In the genomic region with DNA sequence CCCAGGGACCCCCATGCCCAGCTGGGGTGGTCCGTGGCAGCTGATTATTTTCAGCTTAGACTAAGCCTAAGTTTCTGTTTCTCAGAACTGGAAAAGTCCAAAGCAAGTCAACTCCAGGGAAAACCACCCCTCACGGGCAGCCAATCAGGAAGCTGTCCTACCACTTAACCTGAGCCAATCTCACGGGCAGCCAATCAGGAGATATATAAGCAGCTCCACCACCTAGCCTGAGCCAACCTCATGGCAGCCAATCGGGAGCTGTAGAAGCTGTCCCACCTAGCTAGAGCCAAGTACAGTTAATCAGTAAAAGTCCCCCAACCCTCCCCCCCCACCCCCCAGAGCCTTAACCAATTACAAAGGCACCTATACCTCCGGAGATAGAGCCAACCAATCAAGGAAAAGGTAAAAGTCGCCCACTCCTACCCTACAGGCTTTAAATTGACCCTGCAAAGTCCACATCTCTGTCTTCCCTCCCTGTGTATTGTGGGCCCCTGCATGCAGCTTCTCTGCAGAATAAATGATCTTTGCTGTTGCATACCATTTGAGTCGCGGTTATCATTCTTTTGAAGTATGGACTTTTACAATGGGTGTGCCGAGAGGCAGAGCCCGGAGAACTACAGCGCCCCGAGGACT, we compare ENCODE assay signal across 19 mouse cellular contexts. TPM values are rescaled to one million over a fixed set of nuclear protein-coding genes. Genes with fewer than 3 reads are reported as not detected.
"Had no signal": no experiment of that assay in that cellular context is flagged by ENCODE, and none has a peak within 500 bp of the region (broad histone marks: within the 10 kb centered on the region; RNA-seq: fewer than 3 reads in every experiment).

No protein-coding gene starts in this region.

- H3K9me3 ChIP-seq: kidney, embryonic 15.5 days; limb, embryonic 12.5 days; neural tube, embryonic 15.5 days had no signal

- DNase-seq: kidney, postnatal 14 days; layer of hippocampus, adult 9-11 months; lung, adult 2 months; lung, postnatal 36 days; right cerebral cortex, adult 18-20 months; right cerebral cortex, postnatal 25 days had no signal

- H3K4me1 ChIP-seq: limb, embryonic 12.5 days; neural tube, embryonic 15.5 days had no signal

- H3K9ac ChIP-seq: kidney, embryonic 15.5 days; limb, embryonic 12.5 days; liver, embryonic 14.5 days; neural tube, embryonic 15.5 days had no signal

- H3K36me3 ChIP-seq: kidney, embryonic 15.5 days; limb, embryonic 12.5 days; neural tube, embryonic 15.5 days had no signal

- H3K27ac ChIP-seq: kidney, embryonic 15.5 days; limb, embryonic 12.5 days; liver, embryonic 14.5 days; neural tube, embryonic 15.5 days; stomach, postnatal 0 days had no signal

- ATAC-seq: lung, postnatal 0 days had no signal

- H3K4me3 ChIP-seq: kidney, embryonic 15.5 days; limb, embryonic 12.5 days; myocyte; neural tube, embryonic 15.5 days had no signal

- H3K4me2 ChIP-seq: kidney, embryonic 15.5 days; limb, embryonic 12.5 days; neural tube, embryonic 15.5 days had no signal

- H3K27me3 ChIP-seq: kidney, embryonic 15.5 days; limb, embryonic 12.5 days; neural tube, embryonic 15.5 days had no signal

RNA-seq across cellular contexts. Expression of gene Lpo, which starts 19.0 kb away (rescaled TPM):
- total RNA-seq: liver, adult 2 months had no signal
- polyA plus RNA-seq: liver, adult 2 months; lung, adult 2 months; lung, postnatal 0 days; myocyte had no signal

RNA-seq across cellular contexts. Expression of gene Epx, which starts 28.3 kb away (rescaled TPM):
- total RNA-seq: liver, adult 2 months had no signal
- polyA plus RNA-seq: liver, adult 2 months; lung, postnatal 0 days; midbrain, embryonic 14.5 days; myocyte had no signal

RNA-seq across cellular contexts. Expression of gene Olfr462, which starts 45.0 kb away (rescaled TPM):
- total RNA-seq: layer of hippocampus, adult 18-20 months; left cerebral cortex, postnatal 36 days; liver, adult 2 months; megakaryocyte progenitor cell, adult 5-6 weeks had no signal
- polyA plus RNA-seq: kidney, embryonic 15.5 days; limb, embryonic 12.5 days; liver, adult 2 months; liver, embryonic 14.5 days; lung, adult 2 months; lung, postnatal 0 days; midbrain, embryonic 14.5 days; myocyte; neural tube, embryonic 11.5 days; neural tube, embryonic 15.5 days; stomach, postnatal 0 days had no signal

RNA-seq across cellular contexts. Expression of gene Olfr463, which starts 50.1 kb away (rescaled TPM):
- total RNA-seq: layer of hippocampus, adult 18-20 months; left cerebral cortex, postnatal 36 days; liver, adult 2 months; megakaryocyte progenitor cell, adult 5-6 weeks had no signal
- polyA plus RNA-seq: kidney, embryonic 15.5 days; limb, embryonic 12.5 days; liver, adult 2 months; liver, embryonic 14.5 days; lung, adult 2 months; lung, postnatal 0 days; midbrain, embryonic 14.5 days; myocyte; neural tube, embryonic 11.5 days; neural tube, embryonic 15.5 days; stomach, postnatal 0 days had no signal
